Comparison of ENCODE assay signal across 14 mouse cellular contexts in genomic region chr1:25474469-25474868, GRCm38 (mm10).
DNase-seq lines count a peak whose midpoint lies in the region; ATAC-seq and TF ChIP-seq lines count a peak whose summit lies in the region.
"Had no signal": no experiment of that assay in that cellular context is flagged by ENCODE, and none has a peak within 500 bp of the region (broad histone marks: within the 10 kb centered on the region; RNA-seq: fewer than 3 reads in every experiment).

No protein-coding gene starts in this region.

- H3K36me3 ChIP-seq in kidney, postnatal 0 days (ENCODE audit: insufficient read depth, low read length), result no peaks in the 10 kb centered on the region
- H3K36me3 ChIP-seq in lung, postnatal 0 days (ENCODE audit: insufficient read depth, low read length), result no peaks in the 10 kb centered on the region
- H3K36me3 ChIP-seq in forebrain, embryonic 16.5 days (ENCODE audit: control insufficient read depth, insufficient read depth), result no peaks in the 10 kb centered on the region
- H3K36me3 ChIP-seq: G1E; limb, embryonic 15.5 days had no signal

- H3K4me2 ChIP-seq in kidney, postnatal 0 days (ENCODE audit: low read length), result no peak overlapping the region
- no peak overlapping the region for H3K4me2 ChIP-seq in lung, postnatal 0 days (replicated peaks; ENCODE audit: low read depth, low read length)
- no peak overlapping the region for H3K4me2 ChIP-seq in forebrain, embryonic 16.5 days (ENCODE audit: low read length)
- H3K4me2 ChIP-seq: limb, embryonic 15.5 days had no signal

- no peak for TF ChIP-seq POLR2A in cerebellum, adult 2 months (IDR thresholded peaks at IDR 0.05; ENCODE audit: borderline replicate concordance, insufficient read depth, low read length)

- DNase-seq in cerebellum, adult 2 months, result peak; percentile 13 to 20
- DNase-seq in cerebellum, adult 11 months, result no peak
- peak; percentile 11 for DNase-seq in kidney, postnatal 0 days (ENCODE audit: low spot score)
- no peak for DNase-seq in kidney, postnatal 36 days
- DNase-seq in lung, postnatal 0 days (ENCODE audit: low spot score), result peak; percentile 5
- DNase-seq in lung, adult 18-20 months, result no peak
- no peak for DNase-seq in urinary bladder, postnatal 25 days (ENCODE audit: low spot score)
- DNase-seq: heart, adult 18-20 months; heart, postnatal 14 days; thymus, adult 18-20 months had no signal

- no peak for TF ChIP-seq CTCF in cerebellum, adult 2 months (IDR thresholded peaks at IDR 0.05; ENCODE audit: borderline replicate concordance, insufficient read depth, low read depth, low read length)
- TF ChIP-seq CTCF in kidney, postnatal 0 days (IDR thresholded peaks at IDR 0.05; ENCODE audit: low read depth), result no peak
- no peak for TF ChIP-seq CTCF in lung, postnatal 0 days (IDR thresholded peaks at IDR 0.05)

- WGBS in cerebellum, adult 2 months, result 39% methylated on average over 11 of the region's 11 CpGs
- WGBS in kidney, postnatal 0 days, result 64% methylated on average over 11 of the region's 11 CpGs
- 65% methylated on average over 11 of the region's 11 CpGs for WGBS in lung, postnatal 0 days
- WGBS in forebrain, embryonic 16.5 days, result 48% methylated on average over 9 of the region's 11 CpGs

- ATAC-seq in kidney, postnatal 0 days (replicated peaks; ENCODE audit: low FRiP score, low read depth), result no peak
- no peak for ATAC-seq in lung, postnatal 0 days
- peak; percentile 75 for ATAC-seq in forebrain, embryonic 16.5 days
- ATAC-seq: activated CD4-positive, CD25-positive, alpha-beta regulatory T cell, adult 4 months had no signal

- no peaks in the 10 kb centered on the region for H3K4me1 ChIP-seq in cerebellum, adult 2 months (ENCODE audit: control insufficient read depth, insufficient read depth, low read length)
- no peaks in the 10 kb centered on the region for H3K4me1 ChIP-seq in kidney, postnatal 0 days (replicated peaks; ENCODE audit: insufficient read depth, low read length)
- H3K4me1 ChIP-seq in lung, postnatal 0 days (ENCODE audit: insufficient read depth, low read depth, low read length), result no peaks in the 10 kb centered on the region
- peaks cover 3% of the 10 kb centered on the region; the same call in 1 of the 2 replicates for H3K4me1 ChIP-seq in forebrain, embryonic 16.5 days (replicated peaks; ENCODE audit: control insufficient read depth, insufficient read depth, low read length)
- H3K4me1 ChIP-seq: limb, embryonic 15.5 days had no signal

- no peak for TF ChIP-seq EP300 in lung, postnatal 0 days (IDR thresholded peaks at IDR 0.05)

- no peaks in the 10 kb centered on the region for H3K27me3 ChIP-seq in cerebellum, adult 2 months (ENCODE audit: control insufficient read depth, insufficient read depth, low read length)
- H3K27me3 ChIP-seq in kidney, postnatal 0 days (ENCODE audit: insufficient read depth, low read length), result no peaks in the 10 kb centered on the region
- no peaks in the 10 kb centered on the region for H3K27me3 ChIP-seq in lung, postnatal 0 days (replicated peaks; ENCODE audit: insufficient read depth, low read length)
- no peaks in the 10 kb centered on the region for H3K27me3 ChIP-seq in forebrain, embryonic 16.5 days (replicated peaks; ENCODE audit: control insufficient read depth, insufficient read depth, low read length)
- H3K27me3 ChIP-seq: limb, embryonic 15.5 days had no signal

- H3K9me3 ChIP-seq in kidney, postnatal 0 days (replicated peaks; ENCODE audit: low read length), result no peaks in the 10 kb centered on the region
- H3K9me3 ChIP-seq in lung, postnatal 0 days (ENCODE audit: low read length), result no peaks in the 10 kb centered on the region
- no peaks in the 10 kb centered on the region for H3K9me3 ChIP-seq in forebrain, embryonic 16.5 days (ENCODE audit: control insufficient read depth, low read length)
- H3K9me3 ChIP-seq: limb, embryonic 15.5 days had no signal

- no peak overlapping the region for H3K9ac ChIP-seq in kidney, postnatal 0 days (ENCODE audit: low read depth, low read length)
- no peak overlapping the region for H3K9ac ChIP-seq in lung, postnatal 0 days (replicated peaks; ENCODE audit: low read depth)
- no peak overlapping the region for H3K9ac ChIP-seq in forebrain, embryonic 16.5 days (replicated peaks; ENCODE audit: low read depth, low read length)
- H3K9ac ChIP-seq: limb, embryonic 15.5 days had no signal

- no peak overlapping the region for H3K4me3 ChIP-seq in cerebellum, adult 2 months (replicated peaks; ENCODE audit: insufficient read depth, low read depth, low read length)
- no peak overlapping the region for H3K4me3 ChIP-seq in kidney, postnatal 0 days (replicated peaks; ENCODE audit: low read depth, low read length)
- no peak overlapping the region for H3K4me3 ChIP-seq in lung, postnatal 0 days (ENCODE audit: low read depth, low read length)
- H3K4me3 ChIP-seq in forebrain, embryonic 16.5 days (replicated peaks; ENCODE audit: low read length), result no peak overlapping the region
- H3K4me3 ChIP-seq: limb, embryonic 15.5 days had no signal

- no peak overlapping the region for H3K27ac ChIP-seq in cerebellum, adult 2 months (ENCODE audit: insufficient read depth, low read length)
- H3K27ac ChIP-seq in kidney, postnatal 0 days, result no peak overlapping the region
- H3K27ac ChIP-seq in lung, postnatal 0 days (ENCODE audit: low read length), result no peak overlapping the region
- no peak overlapping the region for H3K27ac ChIP-seq in forebrain, embryonic 16.5 days (ENCODE audit: low read length)
- H3K27ac ChIP-seq: limb, embryonic 15.5 days had no signal

Comparison
In these comparisons a context has a peak if more than half of its experiments do, and no peak if none do; other contexts are left out.
1. DNase-seq: peak in cerebellum, adult 2 months (2 of 2), kidney, postnatal 0 days (single experiment) and lung, postnatal 0 days (single experiment); none in cerebellum, adult 11 months (single experiment), kidney, postnatal 36 days (0 of 2), lung, adult 18-20 months (0 of 2) and urinary bladder, postnatal 25 days (single experiment).